Comparison of ENCODE assay signal across 10 mouse cellular contexts in the genomic region with DNA sequence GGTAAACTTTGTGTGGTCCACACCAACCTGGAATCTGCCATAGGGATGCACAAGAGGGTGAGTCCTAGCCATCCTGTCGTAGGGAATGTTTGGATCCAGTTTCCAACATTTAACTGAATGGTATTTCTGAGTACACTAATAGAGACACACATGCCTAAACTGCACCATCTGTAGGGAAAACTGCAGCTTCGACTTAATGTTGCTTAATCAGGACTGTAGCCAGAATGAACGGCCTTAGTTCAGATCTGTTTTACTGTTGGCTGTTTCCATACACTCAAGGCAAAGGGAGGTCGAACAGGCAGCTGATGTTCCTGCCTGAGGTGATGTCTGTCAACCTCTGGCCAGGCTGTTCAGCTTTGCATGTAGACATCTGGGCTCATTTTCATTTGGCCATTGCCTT.
"Had no signal": no experiment of that assay in that cellular context is flagged by ENCODE, and none has a peak within 500 bp of the region (broad histone marks: within the 10 kb centered on the region; RNA-seq: fewer than 3 reads in every experiment).

No protein-coding gene starts in this region.

- DNase-seq: kidney, adult 8-10 months; kidney, postnatal 14 days; kidney, postnatal 4 days; left cerebral cortex, postnatal 4 days; liver, postnatal 0 days; lung, embryonic 14.5 days; right cerebral cortex, postnatal 25 days; spleen, adult 18-20 months; thymus, adult 18-20 months; thymus, postnatal 36 days had no signal
